Mouse (Mus musculus): Measurements from ENCODE around the gene Pnpla8. TPM values are rescaled to one million over a fixed set of nuclear protein-coding genes. Genes with fewer than 3 reads are reported as not detected.
"Not testable (repeated sequence)": the region's sequence is repeated elsewhere in the genome, so short reads cannot be mapped to it uniquely, and the experiment has no call there.

The Pnpla8 gene
- total RNA-seq, 1 experiment from 2014 or later, result 44.8 TPM

- ATAC-seq (replicated peaks; ENCODE audit: insufficient number of reproducible peaks, low FRiP score, low TSS enrichment, poor library complexity, severe bottlenecking), result no peak
Observed at GRCm38 (mm10) chr12:44267196-44267595, 46.0 kb downstream of the Pnpla8 start.

- ATAC-seq (replicated peaks; ENCODE audit: insufficient number of reproducible peaks, low FRiP score, low TSS enrichment, poor library complexity, severe bottlenecking), result peak; percentile 95
Observed at GRCm38 (mm10) chr12:44268728-44269302, 47.6 kb downstream of the Pnpla8 start.

- ATAC-seq (replicated peaks; ENCODE audit: insufficient number of reproducible peaks, low FRiP score, low TSS enrichment, poor library complexity, severe bottlenecking), result peak; percentile 72
Observed at GRCm38 (mm10) chr12:44269311-44269831, 48.2 kb downstream of the Pnpla8 start.

- no peak for ATAC-seq (replicated peaks; ENCODE audit: insufficient number of reproducible peaks, low FRiP score, low TSS enrichment, poor library complexity, severe bottlenecking)
Observed at GRCm38 (mm10) chr12:44274125-44274835, 53.1 kb downstream of the Pnpla8 start.

- ATAC-seq (replicated peaks; ENCODE audit: insufficient number of reproducible peaks, low FRiP score, low TSS enrichment, poor library complexity, severe bottlenecking), result not testable (repeated sequence)
Observed at GRCm38 (mm10) chr12:44280147-44280546, 59.0 kb downstream of the Pnpla8 start.

GRCm38 (mm10) chr12:44281534-44281933, 60.4 kb downstream of the Pnpla8 start:
- no peak for ATAC-seq (replicated peaks; ENCODE audit: insufficient number of reproducible peaks, low FRiP score, low TSS enrichment, poor library complexity, severe bottlenecking)

GRCm38 (mm10) chr12:44283378-44283777, 62.2 kb downstream of the Pnpla8 start:
- ATAC-seq (replicated peaks; ENCODE audit: insufficient number of reproducible peaks, low FRiP score, low TSS enrichment, poor library complexity, severe bottlenecking), result no peak

- ATAC-seq (replicated peaks; ENCODE audit: insufficient number of reproducible peaks, low FRiP score, low TSS enrichment, poor library complexity, severe bottlenecking), result no peak
Observed at GRCm38 (mm10) chr12:44286992-44287391, 65.8 kb downstream of the Pnpla8 start.

- ATAC-seq (replicated peaks; ENCODE audit: insufficient number of reproducible peaks, low FRiP score, low TSS enrichment, poor library complexity, severe bottlenecking), result 0 out of 2 replicates have a peak, but pooled peaks have one; percentile 63
Observed at GRCm38 (mm10) chr12:44292281-44292680, 71.1 kb downstream of the Pnpla8 start.

GRCm38 (mm10) chr12:44300793-44301192, 79.6 kb downstream of the Pnpla8 start:
- ATAC-seq (replicated peaks; ENCODE audit: insufficient number of reproducible peaks, low FRiP score, low TSS enrichment, poor library complexity, severe bottlenecking), result no peak

GRCm38 (mm10) chr12:44304012-44304411, 82.8 kb downstream of the Pnpla8 start:
- no peak for ATAC-seq (replicated peaks; ENCODE audit: insufficient number of reproducible peaks, low FRiP score, low TSS enrichment, poor library complexity, severe bottlenecking)

GRCm38 (mm10) chr12:44304869-44305268, 83.7 kb downstream of the Pnpla8 start:
- no peak for ATAC-seq (replicated peaks; ENCODE audit: insufficient number of reproducible peaks, low FRiP score, low TSS enrichment, poor library complexity, severe bottlenecking)

GRCm38 (mm10) chr12:44308221-44308620, 87.1 kb downstream of the Pnpla8 start:
- no peak for ATAC-seq (replicated peaks; ENCODE audit: insufficient number of reproducible peaks, low FRiP score, low TSS enrichment, poor library complexity, severe bottlenecking)

- ATAC-seq (replicated peaks; ENCODE audit: insufficient number of reproducible peaks, low FRiP score, low TSS enrichment, poor library complexity, severe bottlenecking), result no peak
Observed at GRCm38 (mm10) chr12:44315212-44315611, 94.0 kb downstream of the Pnpla8 start.

GRCm38 (mm10) chr12:44325091-44325490, 103.9 kb downstream of the Pnpla8 start:
- ATAC-seq (replicated peaks; ENCODE audit: insufficient number of reproducible peaks, low FRiP score, low TSS enrichment, poor library complexity, severe bottlenecking), result no peak

- no peak for ATAC-seq (replicated peaks; ENCODE audit: insufficient number of reproducible peaks, low FRiP score, low TSS enrichment, poor library complexity, severe bottlenecking)
Observed at GRCm38 (mm10) chr12:44327452-44327851, 106.3 kb downstream of the Pnpla8 start.

- no peak for ATAC-seq (replicated peaks; ENCODE audit: insufficient number of reproducible peaks, low FRiP score, low TSS enrichment, poor library complexity, severe bottlenecking)
Observed at GRCm38 (mm10) chr12:44328381-44329315, 107.5 kb downstream of the Pnpla8 start, which contains the start of gene Nrcam. Gene Nrcam (plus strand): TSS chr12:44328885.

- no peak for ATAC-seq (replicated peaks; ENCODE audit: insufficient number of reproducible peaks, low FRiP score, low TSS enrichment, poor library complexity, severe bottlenecking)
Observed at GRCm38 (mm10) chr12:44329316-44330215, 108.4 kb downstream of the Pnpla8 start.

Data from monocyte, adult 5-6 weeks (primary cell).